Mouse (Mus musculus) kidney, adult 2 months (tissue): ENCODE data around the gene Stard7.

Experiments used
- CTCF ChIP-seq: fragments of 200-500 bp; conservative IDR thresholded peaks from 2 replicates; pipeline ENCODE4 v1.5.1; 2011; ENCODE audit warnings: low read depth, mild to moderate bottlenecking, control low read depth, low read length, moderate library complexity, mixed read lengths; ENCODE audit not compliant: insufficient read depth, insufficient read length
- POLR2A ChIP-seq: fragments of 200-500 bp; IDR thresholded peaks from one replicate; pipeline ENCODE4 v1.6.1; 2011; ENCODE audit warnings: low read depth, low read length, control low read depth

DNA sequence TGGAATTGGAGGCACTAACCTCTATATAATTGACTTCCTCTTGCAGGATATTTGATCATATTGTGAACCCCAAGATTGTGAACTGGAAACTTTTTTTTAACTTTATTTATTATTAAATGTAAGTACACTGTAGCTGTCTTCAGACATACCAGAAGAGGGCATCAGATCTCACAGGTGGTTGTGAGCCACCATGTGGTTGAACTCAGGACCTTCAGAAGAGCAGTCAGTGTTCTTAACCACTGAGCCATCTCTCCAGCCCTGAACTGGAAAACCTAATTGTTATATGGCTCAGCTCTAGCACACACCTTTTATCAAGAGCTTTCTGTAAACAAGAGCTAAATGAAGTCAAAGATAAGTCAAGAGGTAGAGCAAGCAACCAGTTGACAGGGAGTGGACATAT is 36.1 kb downstream of the Stard7 start:
- TF ChIP-seq CTCF (0 out of 2 replicates have a peak, but pooled peaks have one; percentile 18), POLR2A (no peak)
